Mouse (Mus musculus) intestine, postnatal 0 days (tissue): ENCODE measurements at regions not wholly inside any gene's neighbourhood (a gene's known extent, or its start where the extent isn't known, plus 50 kb on each side); places are given as distances from the start of the nearest gene placed in this dataset.

Experiments used
- ATAC-seq: fragments of 200-750 bp; cut with Nextera tagmentation; 2 replicates; pipeline ENCODE4 v1.8.0; 2017; ENCODE audit warnings: mild to moderate bottlenecking, moderate TSS enrichment, moderate library complexity
- H3K27ac ChIP-seq: fragments of 300-500 bp; sonication (generic); 2 replicates; pipeline ENCODE4 v1.5.1; 2014; ENCODE audit warnings: mild to moderate bottlenecking, low read depth, low read length, moderate library complexity
- H3K27me3 ChIP-seq: fragments of 300-500 bp; sonication (generic); replicated peaks from 2 replicates; pipeline ENCODE4 v1.6.1; 2014; ENCODE audit warnings: low read length, mixed read lengths; ENCODE audit not compliant: control insufficient read depth, insufficient read depth
- H3K36me3 ChIP-seq: fragments of 300-500 bp; sonication (generic); 2 replicates; pipeline ENCODE4 v1.6.1; 2014; ENCODE audit warnings: mild to moderate bottlenecking, moderate library complexity; ENCODE audit not compliant: control insufficient read depth, insufficient read depth
- H3K4me1 ChIP-seq: fragments of 300-500 bp; sonication (generic); replicated peaks from 2 replicates; pipeline ENCODE4 v1.6.1; 2014; ENCODE audit warnings: antibody characterized with exemption, low read length, mixed read lengths; ENCODE audit not compliant: control insufficient read depth, insufficient read depth
- H3K4me2 ChIP-seq: fragments of 300-500 bp; sonication (generic); replicated peaks from 2 replicates; pipeline ENCODE4 v1.6.1; 2014; ENCODE audit warnings: low read depth, mild to moderate bottlenecking, moderate library complexity
- H3K4me3 ChIP-seq: fragments of 300-500 bp; sonication (generic); 2 replicates; pipeline ENCODE4 v1.5.1; 2014; ENCODE audit warnings: low read depth, low read length
- H3K9ac ChIP-seq: fragments of 300-500 bp; sonication (generic); 2 replicates; pipeline ENCODE4 v1.6.1; 2014; ENCODE audit warnings: mild to moderate bottlenecking, low read depth, low read length
- H3K9me3 ChIP-seq: fragments of 300-500 bp; sonication (generic); 2 replicates; pipeline ENCODE4 v1.6.1; 2016; ENCODE audit warnings: mixed run types; ENCODE audit not compliant: control insufficient read depth
- CTCF ChIP-seq: sonication (generic); IDR thresholded peaks from 2 replicates; pipeline ENCODE4 v1.5.1; 2016; ENCODE audit warnings: low read depth, mild to moderate bottlenecking, control low read depth, antibody characterized with exemption, moderate library complexity
- WGBS: fragments of 180-500 bp; shearing (Covaris S2); extraction: QIAGEN DNeasy Blood & Tissue Kit; methylation state at CpG from one replicate; pipeline ENCODE4 v1.1.7; 2014; 5-methylcytosine and 5-hydroxymethylcytosine counted together

DNA sequence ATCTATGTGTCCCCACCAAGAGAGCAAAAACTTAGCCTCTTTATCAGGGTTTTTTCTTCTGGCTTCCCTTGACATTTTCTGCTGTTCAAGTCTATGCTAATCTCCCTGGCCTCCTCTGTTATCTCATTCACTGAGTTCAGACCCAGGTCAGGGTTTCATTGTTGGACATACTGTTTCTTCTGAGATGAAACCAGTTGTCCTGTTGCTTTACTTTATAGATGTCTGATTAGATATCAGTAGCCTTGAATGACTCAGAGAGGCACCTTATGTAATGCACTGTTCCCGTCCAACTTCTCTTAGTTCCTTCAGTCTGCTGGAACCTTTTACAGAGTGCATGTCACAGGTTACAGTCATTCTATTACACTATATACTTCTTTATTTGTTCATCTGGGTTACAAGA is 93.5 kb upstream of the Nsun6 start:
- TF ChIP-seq CTCF, result no peak
- no peak overlapping the region for H3K9ac ChIP-seq
- H3K36me3 ChIP-seq, result no peaks in the 10 kb centered on the region
- H3K4me2 ChIP-seq, result no peak overlapping the region
- H3K27me3 ChIP-seq, result no peaks in the 10 kb centered on the region
- H3K9me3 ChIP-seq, result no peaks in the 10 kb centered on the region
- peak; percentile 88 for ATAC-seq
- H3K27ac ChIP-seq, result no peak overlapping the region
- 28% methylated on average over 1 of the region's 1 CpGs for WGBS
- H3K4me3 ChIP-seq, result no peak overlapping the region
- no peaks in the 10 kb centered on the region; the same call in 1 of the 2 replicates for H3K4me1 ChIP-seq

DNA sequence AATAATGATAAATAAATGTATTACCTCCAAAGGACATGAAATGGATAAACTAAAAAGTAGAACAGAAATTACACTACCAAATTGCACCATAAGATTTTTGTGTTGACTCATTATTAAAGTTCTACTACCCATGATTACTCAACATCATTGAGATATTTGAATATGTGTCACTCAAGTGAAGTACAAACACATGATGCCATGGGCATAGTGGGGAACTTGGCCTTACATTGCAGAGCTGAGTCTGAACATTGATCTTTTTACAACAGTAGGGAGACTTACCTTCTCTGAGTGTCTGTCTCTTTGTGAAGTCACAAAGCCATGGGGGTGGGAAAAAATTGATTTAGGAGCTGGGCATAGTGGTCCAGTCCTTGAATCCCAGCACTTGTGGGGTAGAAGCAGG is 92.1 kb upstream of the Nsun6 start:
- Histone ChIP-seq H3K4me3 (no peak overlapping the region), H3K9me3 (no peaks in the 10 kb centered on the region), H3K36me3 (no peaks in the 10 kb centered on the region), H3K9ac (no peak overlapping the region), H3K27ac (no peak overlapping the region), H3K27me3 (no peaks in the 10 kb centered on the region), H3K4me1 (no peaks in the 10 kb centered on the region; the same call in 1 of the 2 replicates), H3K4me2 (no peak overlapping the region)
- no peak for TF ChIP-seq CTCF
- ATAC-seq, result 0 out of 2 replicates have a peak, but pooled peaks have one; percentile 44

DNA sequence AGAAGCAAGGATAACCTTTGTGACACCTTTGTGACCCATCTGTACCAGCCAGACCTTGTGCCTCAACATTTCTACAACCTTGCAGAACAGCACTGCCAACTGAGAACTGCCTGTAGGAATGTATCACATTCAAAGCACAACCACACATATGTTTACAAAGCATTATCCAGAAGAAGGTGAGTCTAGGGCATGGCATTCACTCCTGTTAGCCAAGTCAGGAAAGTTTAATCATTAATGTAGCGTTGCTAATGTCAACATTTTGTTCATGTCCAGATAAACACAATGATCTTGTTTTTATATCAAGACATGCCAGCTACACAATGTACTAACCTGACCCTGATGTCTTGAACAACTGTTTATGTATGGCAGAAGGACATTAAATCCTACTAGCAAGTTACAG is 91.5 kb upstream of the Nsun6 start:
- WGBS, result 44% methylated on average over 1 of the region's 1 CpGs
- no peaks in the 10 kb centered on the region for H3K9me3 ChIP-seq
- no peak for TF ChIP-seq CTCF
- H3K4me3 ChIP-seq, result no peak overlapping the region
- no peaks in the 10 kb centered on the region; the same call in 1 of the 2 replicates for H3K4me1 ChIP-seq
- H3K4me2 ChIP-seq, result no peak overlapping the region
- H3K27me3 ChIP-seq, result no peaks in the 10 kb centered on the region
- H3K36me3 ChIP-seq, result no peaks in the 10 kb centered on the region
- H3K27ac ChIP-seq, result no peak overlapping the region
- H3K9ac ChIP-seq, result no peak overlapping the region
- peak; percentile 25 for ATAC-seq

DNA sequence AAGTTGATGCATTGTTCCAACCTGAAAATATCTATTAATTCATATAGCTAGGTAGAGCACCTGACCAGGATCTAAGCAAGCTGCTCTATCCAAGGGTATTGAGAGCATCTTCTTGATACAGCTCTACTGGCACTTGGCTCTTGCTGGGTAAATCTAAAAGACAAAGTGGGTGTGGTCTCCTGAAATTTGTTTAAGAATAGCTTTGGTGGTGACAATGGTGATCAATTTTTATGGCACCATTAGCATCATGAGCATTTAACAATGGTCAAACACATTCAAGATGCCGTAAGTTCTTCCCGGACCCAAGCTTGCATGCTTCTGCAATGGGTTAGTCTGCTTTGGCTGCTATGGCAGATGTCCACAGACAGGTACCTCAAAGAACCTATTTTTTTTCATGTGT is 89.9 kb upstream of the Nsun6 start:
- Histone ChIP-seq H3K4me2 (no peak overlapping the region), H3K27ac (no peak overlapping the region), H3K9me3 (no peaks in the 10 kb centered on the region), H3K27me3 (no peaks in the 10 kb centered on the region), H3K9ac (no peak overlapping the region), H3K4me1 (no peaks in the 10 kb centered on the region; the same call in 1 of the 2 replicates), H3K4me3 (no peak overlapping the region), H3K36me3 (no peaks in the 10 kb centered on the region)
- 95% methylated on average over 2 of the region's 2 CpGs for WGBS
- ATAC-seq, result no peak
- TF ChIP-seq CTCF, result no peak

DNA sequence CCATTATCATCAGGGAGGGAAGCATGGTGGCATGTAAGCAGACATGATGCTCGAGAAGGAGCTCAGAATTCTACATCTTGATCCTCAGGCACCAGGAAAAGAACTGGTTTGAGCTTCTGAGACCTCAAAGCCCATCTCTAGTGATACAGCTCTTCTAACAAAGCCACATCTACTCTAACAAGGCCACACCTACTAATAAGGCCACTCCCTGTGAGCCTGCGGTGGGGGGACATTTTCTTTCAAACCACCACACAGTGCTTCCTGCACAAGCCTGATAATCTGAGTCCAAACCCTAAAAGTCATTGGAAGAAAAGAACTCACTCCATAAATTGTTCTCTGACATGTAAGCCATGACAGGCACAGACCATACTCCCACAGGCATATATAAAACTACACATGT is 85.0 kb upstream of the Nsun6 start:
- H3K9me3 ChIP-seq, result no peaks in the 10 kb centered on the region
- H3K27ac ChIP-seq, result no peak overlapping the region
- no peak overlapping the region for H3K4me2 ChIP-seq
- WGBS, result 84% methylated on average over 2 of the region's 2 CpGs
- ATAC-seq, result no peak
- no peak overlapping the region for H3K4me3 ChIP-seq
- no peak for TF ChIP-seq CTCF
- H3K9ac ChIP-seq, result no peak overlapping the region
- no peaks in the 10 kb centered on the region for H3K27me3 ChIP-seq
- H3K4me1 ChIP-seq, result no peaks in the 10 kb centered on the region; the same call in 1 of the 2 replicates
- no peaks in the 10 kb centered on the region for H3K36me3 ChIP-seq
